Mouse (Mus musculus) hematopoietic stem cell, adult 5-6 weeks (primary cell): ENCODE measurements around the gene Gm34653. TPM values are rescaled to one million over a fixed set of nuclear protein-coding genes. Genes with fewer than 3 reads are reported as not detected.
"Not testable (repeated sequence)": the region's sequence is repeated elsewhere in the genome, so short reads cannot be mapped to it uniquely, and the experiment has no call there.

Source experiments
- ATAC-seq, 2 experiments: fragments of 125-278 bp in 1 of 2; replicated peaks in 1 of 2; 2 replicates each; pipeline ENCODE4 v1.8.0; 2016 to 2017; ENCODE audit warnings: inconsistent platforms in 2 of 2, mild to moderate bottlenecking in 2 of 2, moderate number of reproducible peaks in 2 of 2, low read depth in 1 of 2, moderate TSS enrichment in 1 of 2; ENCODE audit not compliant: low FRiP score in 2 of 2, poor library complexity in 2 of 2, severe bottlenecking in 2 of 2, insufficient read depth in 1 of 2, low TSS enrichment in 1 of 2
- total RNA-seq: library from RNA; stranded (forward); fragments of 172-1452, 232-1000 nt; gene quantifications from 2 replicates; pipeline ENCODE4 v1.2.3, GENCODE M21; 2017

Gene Gm34653
- total RNA-seq, 1 experiment from 2014 or later: not detected

DNA sequence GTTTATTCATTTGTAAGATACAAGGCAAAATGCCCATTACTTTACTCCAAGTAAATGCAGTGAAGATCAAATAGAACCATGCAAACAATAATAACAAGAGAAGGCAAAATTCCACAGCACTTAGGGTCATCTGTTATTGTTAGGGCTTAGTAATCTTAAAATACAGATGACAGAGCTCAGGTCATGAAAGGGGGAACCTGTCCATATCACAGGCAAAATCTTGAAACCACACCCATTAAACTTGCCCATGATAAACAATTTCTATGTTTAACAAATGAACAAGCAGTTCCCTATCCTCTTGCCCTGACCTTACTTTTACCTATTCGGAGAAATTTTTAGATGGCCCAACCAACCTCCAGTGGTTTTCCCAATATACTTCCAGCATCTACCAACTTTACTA lies 23.2 kb upstream of the Gm34653 start:
- no peak for ATAC-seq

DNA sequence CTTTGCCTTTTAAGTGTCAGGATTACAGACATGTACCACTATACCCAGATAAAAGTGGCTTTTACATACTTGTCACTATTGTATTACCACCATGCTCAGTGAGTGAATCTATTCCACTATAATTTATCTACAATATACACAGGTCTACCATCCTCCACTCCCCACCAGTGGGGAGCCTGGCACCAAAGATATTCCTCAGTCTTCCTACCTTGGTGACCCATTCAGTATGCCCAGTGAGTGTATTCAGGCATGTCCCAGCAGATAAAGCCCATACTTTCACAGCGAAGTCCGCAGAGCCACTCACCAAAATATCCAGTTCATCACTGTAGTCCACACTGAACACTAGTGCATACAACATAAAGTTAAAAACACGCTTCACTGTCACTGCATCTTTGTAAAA lies 22.0 kb upstream of the Gm34653 start:
- no peak for ATAC-seq

- no peak for ATAC-seq
Measured at GRCm38 (mm10) chr2:34812706-34813105, 20.1 kb upstream of the Gm34653 start.

- ATAC-seq: not testable (repeated sequence)
Measured at GRCm38 (mm10) chr2:34815893-34816292, 16.9 kb upstream of the Gm34653 start.

DNA sequence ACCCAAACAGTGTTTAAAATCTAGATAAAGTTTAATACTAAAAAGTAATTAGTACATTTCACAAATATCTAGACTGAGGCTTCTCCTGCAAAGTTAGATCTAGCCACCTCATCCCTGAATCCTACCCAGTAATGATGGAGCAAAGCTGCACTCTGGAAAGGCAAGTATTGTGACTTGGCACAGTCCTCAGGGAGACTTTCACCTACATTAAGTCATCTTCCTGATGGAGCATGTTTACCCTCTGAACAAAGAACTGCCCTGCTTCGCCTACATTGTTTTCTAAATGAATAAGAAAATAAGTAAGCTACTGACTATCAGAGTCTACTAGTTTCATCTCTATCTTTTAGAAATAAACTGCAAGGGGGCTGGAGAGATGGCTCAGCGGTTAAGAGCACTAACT lies 14.3 kb upstream of the Gm34653 start:
- ATAC-seq: no peak

- ATAC-seq: peak; percentile 94
Measured at GRCm38 (mm10) chr2:34825827-34826459, 6.9 kb upstream of the Gm34653 start, which contains the start of gene Fbxw2. TSS of gene Fbxw2 (minus strand) at chr2:34826311.

GRCm38 (mm10) chr2:34826460-34827231 lies 6.2 kb upstream of the Gm34653 start:
- ATAC-seq: peak; percentile 33 to 36; a peak in 2 of 4 replicates

GRCm38 (mm10) chr2:34827591-34827990 lies 5.2 kb upstream of the Gm34653 start:
- ATAC-seq: no peak

DNA sequence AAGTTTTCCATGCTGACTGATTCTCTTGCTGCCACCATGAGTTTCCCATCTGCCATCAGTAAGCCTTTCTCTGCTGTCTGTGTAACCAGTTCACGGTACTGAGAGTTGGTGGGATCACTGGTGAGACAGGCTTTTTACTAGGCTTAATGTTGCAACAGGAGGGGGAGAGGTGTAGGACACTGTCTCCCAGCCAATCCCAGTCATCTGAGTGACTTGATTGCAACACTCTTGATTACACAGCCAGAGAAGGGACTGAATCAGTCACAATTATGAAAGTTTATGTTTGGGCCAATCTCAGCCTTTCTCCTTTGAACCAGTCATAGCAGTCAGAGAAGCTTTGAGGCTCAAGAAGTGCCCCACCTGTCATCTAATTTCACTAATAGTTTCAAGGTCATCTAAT lies 4.8 kb upstream of the Gm34653 start:
- no peak; a peak in 1 of 4 replicates for ATAC-seq

DNA sequence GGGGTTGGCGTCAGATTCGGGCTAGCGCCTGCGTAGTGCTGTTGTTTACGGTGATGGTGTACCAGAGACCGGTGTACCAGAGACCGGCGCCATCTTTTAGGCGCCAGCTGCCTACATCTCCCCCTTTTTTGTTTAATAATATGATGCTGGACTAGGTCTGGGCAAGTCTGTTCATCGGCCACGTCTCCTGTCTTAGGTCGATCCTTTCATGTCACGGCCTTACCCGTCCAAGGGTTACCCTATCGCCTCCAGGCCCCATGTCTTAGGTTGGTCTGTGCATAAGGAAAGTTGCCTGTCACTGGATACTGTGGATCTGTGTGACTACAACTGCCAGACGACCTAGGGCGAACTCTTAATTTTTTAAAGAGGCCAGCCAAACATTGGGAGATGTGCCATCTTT lies 2.7 kb upstream of the Gm34653 start:
- not testable (repeated sequence) for ATAC-seq

DNA sequence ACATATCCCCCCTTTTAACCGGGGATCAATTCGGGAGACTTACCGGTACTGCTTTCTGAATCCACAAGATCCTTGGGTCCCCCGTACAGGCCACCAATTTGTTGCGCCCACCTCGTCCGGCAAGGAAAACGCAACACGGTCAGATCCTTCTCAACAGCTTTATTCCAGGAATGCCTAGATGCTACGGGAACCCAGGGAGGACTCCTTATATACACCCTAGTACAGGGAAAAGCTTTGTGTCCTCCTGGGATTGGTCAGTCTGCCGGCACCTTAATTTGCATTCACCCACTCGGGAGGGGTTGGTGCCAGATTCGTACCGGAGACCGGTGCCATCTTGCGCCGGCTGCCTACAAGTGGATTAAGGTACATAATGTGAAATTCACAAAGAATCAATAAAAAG lies 817 bp downstream of the Gm34653 start:
- ATAC-seq: no peak

DNA sequence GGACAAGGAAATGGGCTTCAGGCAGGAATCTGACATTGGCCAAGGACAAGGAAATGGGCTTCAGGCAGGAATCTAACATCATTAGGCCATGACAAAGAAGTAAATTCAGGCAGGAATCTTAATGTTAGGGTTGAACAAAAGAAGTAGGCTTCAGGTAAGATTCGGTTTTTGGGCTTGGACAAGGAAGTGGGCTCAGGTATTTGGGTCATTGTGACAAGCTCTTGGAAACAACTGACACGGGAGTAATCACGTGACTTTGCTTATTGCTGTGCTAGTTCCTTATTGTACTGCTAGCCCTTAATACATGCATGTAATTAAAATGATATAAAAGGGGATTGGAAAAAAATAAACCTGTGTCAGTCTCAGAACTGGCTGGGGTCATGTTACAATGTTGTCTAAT lies 2.9 kb downstream of the Gm34653 start:
- no peak for ATAC-seq

- not testable (repeated sequence) for ATAC-seq
Measured at GRCm38 (mm10) chr2:34840143-34840542, 7.3 kb downstream of the Gm34653 start.

- no peak for ATAC-seq
Measured at GRCm38 (mm10) chr2:34841706-34842105, 8.9 kb downstream of the Gm34653 start.

- no peak for ATAC-seq
Measured at GRCm38 (mm10) chr2:34843211-34843939, 10.6 kb downstream of the Gm34653 start.

- no peak for ATAC-seq
Measured at GRCm38 (mm10) chr2:34847702-34848101, 14.9 kb downstream of the Gm34653 start.

- no peak for ATAC-seq
Measured at GRCm38 (mm10) chr2:34855265-34855664, 22.5 kb downstream of the Gm34653 start.

DNA sequence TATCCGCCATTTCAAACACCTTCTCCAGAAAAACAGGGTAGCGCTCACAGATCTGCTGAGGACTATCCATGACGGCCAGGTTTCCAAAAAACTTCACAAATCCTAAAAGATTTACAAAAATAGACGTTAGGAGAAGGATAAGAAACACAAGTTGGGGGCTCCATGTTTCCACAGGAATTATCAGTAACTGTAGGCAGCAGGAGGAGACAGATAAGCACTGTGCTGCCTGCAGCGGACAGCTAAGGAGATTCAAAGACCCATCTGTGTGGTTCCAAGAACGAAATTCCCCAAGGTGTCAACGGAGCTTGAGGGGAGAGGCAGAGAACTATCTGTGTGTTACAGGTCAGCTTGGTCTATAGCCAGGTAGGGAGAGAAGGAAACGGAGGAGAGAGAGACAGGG lies 24.9 kb downstream of the Gm34653 start:
- ATAC-seq: no peak
